Mouse (Mus musculus) erythroblast, embryonic 14.5 days (primary cell): Measurements from ENCODE around the gene Ncor1. TPM values are rescaled to one million over a fixed set of nuclear protein-coding genes. Genes with fewer than 3 reads are reported as not detected.
"Not testable (repeated sequence)": the region's sequence is repeated elsewhere in the genome, so short reads cannot be mapped to it uniquely, and the experiment has no call there.

Experiments used
- H3K27me3 ChIP-seq: 2 replicates; pipeline ENCODE4 v1.6.1; 2012; ENCODE audit warnings: inconsistent platforms; ENCODE audit not compliant: control insufficient read depth
- H3K36me3 ChIP-seq: 2 replicates; pipeline ENCODE4 v1.6.1; 2012; ENCODE audit warnings: mild to moderate bottlenecking, inconsistent platforms; ENCODE audit not compliant: control insufficient read depth
- H3K4me1 ChIP-seq: 2 replicates; pipeline ENCODE4 v1.6.1; 2012; ENCODE audit warnings: inconsistent platforms; ENCODE audit not compliant: control insufficient read depth
- H3K4me3 ChIP-seq: replicated peaks from 2 replicates; pipeline ENCODE3; 2012; ENCODE audit warnings: moderate library complexity, mild to moderate bottlenecking, inconsistent platforms
- H3K9me3 ChIP-seq: 2 replicates; pipeline ENCODE4 v1.6.1; 2012; ENCODE audit warnings: low read length, inconsistent platforms, mixed read lengths; ENCODE audit not compliant: control insufficient read depth
- GATA1 ChIP-seq: IDR thresholded peaks from 2 replicates; pipeline ENCODE4 v1.6.1; 2012; ENCODE audit warnings: low read length, inconsistent platforms, mixed read lengths
- TAL1 ChIP-seq: IDR thresholded peaks from 3 replicates; pipeline ENCODE4 v1.6.1; 2012; ENCODE audit warnings: low read length, inconsistent platforms, mixed read lengths
- polyA plus RNA-seq: library from polyadenylated mRNA; stranded (reverse); fragments of >175 nt; gene quantifications from 2 replicates; pipeline ENCODE4 v1.2.3, GENCODE M21; 2012

Gene Ncor1
- polyA plus RNA-seq, 1 experiment = 8.1 TPM

GRCm38 (mm10) chr11:62464696-62465095, 6.4 kb upstream of the Ncor1 start:
- H3K36me3 ChIP-seq = peaks cover 4% of the 10 kb centered on the region
- H3K4me1 ChIP-seq = peaks cover 71% of the 10 kb centered on the region
- TF ChIP-seq GATA1 (peak; percentile 44), TAL1 (peak; percentile 74)
- peak overlapping the region; percentile 30 for H3K4me3 ChIP-seq
- no peaks in the 10 kb centered on the region for H3K27me3 ChIP-seq
- H3K9me3 ChIP-seq = no peaks in the 10 kb centered on the region

- TF ChIP-seq TAL1 (no peak), GATA1 (no peak)
- peaks cover 4% of the 10 kb centered on the region for H3K36me3 ChIP-seq
- H3K27me3 ChIP-seq = no peaks in the 10 kb centered on the region
- peaks cover 76% of the 10 kb centered on the region for H3K4me1 ChIP-seq
- H3K4me3 ChIP-seq = no peak overlapping the region
- H3K9me3 ChIP-seq = no peaks in the 10 kb centered on the region
These were observed 5.0 kb upstream of the Ncor1 start for GRCm38 (mm10) chr11:62463225-62463915.

- not testable (repeated sequence) for H3K9me3 ChIP-seq, H3K36me3 ChIP-seq, H3K27me3 ChIP-seq, H3K4me3 ChIP-seq
- H3K4me1 ChIP-seq = peaks cover 70% of the 10 kb centered on the region
These were observed 4.2 kb upstream of the Ncor1 start for GRCm38 (mm10) chr11:62462529-62462928.

GRCm38 (mm10) chr11:62458780-62459179, 439 bp upstream of the Ncor1 start:
- no peaks in the 10 kb centered on the region for H3K9me3 ChIP-seq
- no peaks in the 10 kb centered on the region for H3K27me3 ChIP-seq
- peaks cover 6% of the 10 kb centered on the region for H3K36me3 ChIP-seq
- peaks cover 56% of the 10 kb centered on the region for H3K4me1 ChIP-seq
- TF ChIP-seq GATA1 = no peak
- TF ChIP-seq TAL1 = peak; percentile 39; the same call in 1 of the 3 replicates
- H3K4me3 ChIP-seq = peak overlapping the region; percentile 73

GRCm38 (mm10) chr11:62457891-62458270, 460 bp downstream of the Ncor1 start:
- H3K4me3 ChIP-seq = peak overlapping the region; percentile 73
- H3K9me3 ChIP-seq = no peaks in the 10 kb centered on the region
- peaks cover 11% of the 10 kb centered on the region for H3K36me3 ChIP-seq
- TF ChIP-seq GATA1 = no peak
- TF ChIP-seq TAL1 = no peak
- peaks cover 51% of the 10 kb centered on the region for H3K4me1 ChIP-seq
- H3K27me3 ChIP-seq = no peaks in the 10 kb centered on the region

GRCm38 (mm10) chr11:62457241-62457890, 975 bp downstream of the Ncor1 start:
- H3K4me1 ChIP-seq = peaks cover 48% of the 10 kb centered on the region
- no peaks in the 10 kb centered on the region for H3K27me3 ChIP-seq
- H3K9me3 ChIP-seq = no peaks in the 10 kb centered on the region
- TF ChIP-seq GATA1 (no peak), TAL1 (no peak)
- H3K4me3 ChIP-seq = peak overlapping the region; percentile 73
- H3K36me3 ChIP-seq = peaks cover 11% of the 10 kb centered on the region

GRCm38 (mm10) chr11:62456483-62457172, 1.7 kb downstream of the Ncor1 start:
- Histone ChIP-seq H3K4me3 (peak overlapping the region; percentile 73), H3K27me3 (no peaks in the 10 kb centered on the region), H3K4me1 (peaks cover 46% of the 10 kb centered on the region), H3K9me3 (no peaks in the 10 kb centered on the region), H3K36me3 (peaks cover 13% of the 10 kb centered on the region)
- TF ChIP-seq GATA1 (no peak), TAL1 (no peak)

- Histone ChIP-seq H3K4me3 (peak overlapping the region; percentile 73), H3K27me3 (no peaks in the 10 kb centered on the region), H3K9me3 (no peaks in the 10 kb centered on the region), H3K36me3 (peaks cover 10% of the 10 kb centered on the region), H3K4me1 (peaks cover 43% of the 10 kb centered on the region)
- TF ChIP-seq GATA1 = no peak
- TF ChIP-seq TAL1 = no peak
These were observed 2.3 kb downstream of the Ncor1 start for GRCm38 (mm10) chr11:62456021-62456482.

- Histone ChIP-seq H3K4me1 (peaks cover 43% of the 10 kb centered on the region), H3K9me3 (no peaks in the 10 kb centered on the region), H3K36me3 (peaks cover 17% of the 10 kb centered on the region), H3K4me3 (no peak overlapping the region), H3K27me3 (no peaks in the 10 kb centered on the region)
- TF ChIP-seq TAL1 = no peak
- TF ChIP-seq GATA1 = no peak
These were observed 3.1 kb downstream of the Ncor1 start for GRCm38 (mm10) chr11:62455193-62455592.
